Mouse (Mus musculus): ENCODE data around the gene Cacna1b. TPM values are rescaled to one million over a fixed set of nuclear protein-coding genes. Genes with fewer than 3 reads are reported as not detected.

Gene Cacna1b
- polyA plus RNA-seq, 1 experiment from 2014 or later = 0.63 TPM

DNA sequence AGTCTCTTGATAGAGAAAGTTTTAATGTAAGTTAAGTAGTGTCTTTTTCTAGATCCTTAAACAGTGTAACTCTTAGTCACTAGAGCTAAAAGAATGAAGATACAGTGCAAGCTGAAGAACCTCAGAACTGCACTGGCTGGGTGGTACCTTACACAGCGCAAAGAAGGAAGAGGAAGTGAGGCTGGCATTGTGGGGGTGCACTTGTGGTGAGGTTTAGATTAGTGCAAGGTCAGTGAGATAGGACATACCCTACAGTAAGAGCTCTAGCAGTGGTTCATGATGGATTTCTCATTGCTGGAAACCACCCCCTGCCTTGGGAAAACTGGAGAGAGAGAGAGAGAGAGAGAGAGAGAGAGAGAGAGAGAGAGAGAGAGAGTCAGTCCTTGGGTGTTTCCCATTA is 192.0 kb downstream of the Cacna1b start:
- 88% methylated on average over 1 of the region's 1 CpGs for WGBS

DNA sequence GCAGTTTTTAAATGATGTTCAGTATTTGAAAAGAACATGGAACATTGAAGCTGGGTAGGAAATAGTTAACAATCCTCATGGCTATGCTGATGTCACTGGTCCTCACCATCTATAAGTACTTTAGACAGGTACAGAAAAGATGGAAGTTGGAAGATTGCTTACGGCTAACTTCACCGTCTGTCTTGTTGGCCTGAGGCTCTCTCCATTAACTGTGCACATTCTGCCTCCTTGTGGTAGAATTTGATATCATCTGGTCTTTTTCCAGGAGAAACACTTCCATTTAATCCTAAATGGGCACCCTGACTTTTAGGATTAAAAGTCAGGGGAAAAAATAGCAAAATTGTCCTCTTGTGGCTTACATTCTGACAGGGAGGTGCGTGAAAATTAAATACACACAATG is 194.4 kb downstream of the Cacna1b start:
- no peak overlapping the region for H3K4me2 ChIP-seq (ENCODE audit: low read depth, severe bottlenecking)
- H3K27ac ChIP-seq (replicated peaks; ENCODE audit: low read depth, low read length) = no peak overlapping the region
- no peak overlapping the region for H3K4me3 ChIP-seq (ENCODE audit: low read depth, low read length)
- no peaks in the 10 kb centered on the region for H3K4me1 ChIP-seq (ENCODE audit: control insufficient read depth, insufficient read depth, low read length)
- DNase-seq (ENCODE audit: low spot score) (peak; percentile 20), ATAC-seq (ENCODE audit: insufficient number of reproducible peaks, low FRiP score, low TSS enrichment, low read depth) (no peak)
- WGBS = 16% methylated on average over 3 of the region's 3 CpGs
- H3K27me3 ChIP-seq (ENCODE audit: control insufficient read depth, insufficient read depth, low read length) = no peaks in the 10 kb centered on the region
- no peaks in the 10 kb centered on the region for H3K36me3 ChIP-seq (ENCODE audit: control insufficient read depth, insufficient read depth, low read length)
- no peaks in the 10 kb centered on the region for H3K9me3 ChIP-seq (ENCODE audit: control insufficient read depth, low read length)
- no peak overlapping the region for H3K9ac ChIP-seq (ENCODE audit: low read length)

More for the DNA sequence above, 192.0 kb downstream of the Cacna1b start:
- Histone ChIP-seq H3K27ac (replicated peaks; ENCODE audit: low read depth, low read length) (no peak overlapping the region), H3K9me3 (ENCODE audit: control insufficient read depth, low read length) (no peaks in the 10 kb centered on the region), H3K9ac (ENCODE audit: low read length) (no peak overlapping the region), H3K36me3 (ENCODE audit: control insufficient read depth, insufficient read depth, low read length) (no peaks in the 10 kb centered on the region), H3K4me1 (ENCODE audit: control insufficient read depth, insufficient read depth, low read length) (no peaks in the 10 kb centered on the region), H3K4me2 (ENCODE audit: low read depth, severe bottlenecking) (no peak overlapping the region), H3K4me3 (ENCODE audit: low read depth, low read length) (no peak overlapping the region), H3K27me3 (ENCODE audit: control insufficient read depth, insufficient read depth, low read length) (no peaks in the 10 kb centered on the region)
- no peak for DNase-seq (ENCODE audit: low spot score)
- ATAC-seq (ENCODE audit: insufficient number of reproducible peaks, low FRiP score, low TSS enrichment, low read depth) = no peak

DNA sequence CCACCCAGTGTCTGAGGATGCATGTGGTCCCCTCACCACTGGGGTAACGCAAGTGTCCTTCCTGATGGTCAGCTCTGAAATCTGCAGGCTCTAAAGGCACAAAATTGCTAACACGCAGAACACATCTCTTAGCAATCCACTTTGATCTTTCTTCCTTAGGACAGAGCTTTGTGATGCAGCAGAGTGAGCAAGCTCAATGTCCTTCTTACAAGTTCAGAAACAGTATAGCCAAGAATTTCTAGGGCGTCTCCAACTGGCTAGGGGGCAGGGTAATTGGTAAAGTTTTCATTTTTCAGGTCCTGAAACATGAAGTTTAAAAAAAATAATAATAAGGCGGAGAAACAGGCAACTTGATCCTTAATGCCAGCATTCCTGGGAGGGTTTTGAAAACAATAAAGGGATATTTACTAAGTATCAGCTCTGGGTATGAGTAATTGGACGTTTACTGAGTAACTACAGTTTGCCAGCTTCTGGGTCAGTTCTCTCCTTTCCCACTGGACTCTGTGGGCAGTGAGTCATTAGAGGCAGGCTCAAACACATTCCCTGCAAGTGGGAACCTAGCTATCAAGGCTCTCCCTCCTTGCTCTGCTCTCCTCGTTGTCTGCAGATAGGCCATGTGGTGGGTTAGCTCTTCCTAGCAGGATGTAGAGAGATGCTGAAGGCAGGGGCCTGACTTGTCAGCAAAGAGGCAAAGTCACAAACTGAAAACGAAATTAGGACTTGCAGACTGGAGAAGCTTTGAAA is 200.2 kb downstream of the Cacna1b start:
- Histone ChIP-seq H3K4me2 (ENCODE audit: low read depth, severe bottlenecking) (no peak overlapping the region), H3K4me3 (ENCODE audit: low read depth, low read length) (no peak overlapping the region), H3K36me3 (ENCODE audit: control insufficient read depth, insufficient read depth, low read length) (no peaks in the 10 kb centered on the region), H3K9ac (ENCODE audit: low read length) (no peak overlapping the region), H3K9me3 (ENCODE audit: control insufficient read depth, low read length) (no peaks in the 10 kb centered on the region), H3K27ac (replicated peaks; ENCODE audit: low read depth, low read length) (no peak overlapping the region), H3K4me1 (ENCODE audit: control insufficient read depth, insufficient read depth, low read length) (no peaks in the 10 kb centered on the region), H3K27me3 (ENCODE audit: control insufficient read depth, insufficient read depth, low read length) (no peaks in the 10 kb centered on the region)
- WGBS = 71% methylated on average over 7 of the region's 7 CpGs
- ATAC-seq (ENCODE audit: insufficient number of reproducible peaks, low FRiP score, low TSS enrichment, low read depth) = no peak
- peak; percentile 17 for DNase-seq (ENCODE audit: low spot score)

DNA sequence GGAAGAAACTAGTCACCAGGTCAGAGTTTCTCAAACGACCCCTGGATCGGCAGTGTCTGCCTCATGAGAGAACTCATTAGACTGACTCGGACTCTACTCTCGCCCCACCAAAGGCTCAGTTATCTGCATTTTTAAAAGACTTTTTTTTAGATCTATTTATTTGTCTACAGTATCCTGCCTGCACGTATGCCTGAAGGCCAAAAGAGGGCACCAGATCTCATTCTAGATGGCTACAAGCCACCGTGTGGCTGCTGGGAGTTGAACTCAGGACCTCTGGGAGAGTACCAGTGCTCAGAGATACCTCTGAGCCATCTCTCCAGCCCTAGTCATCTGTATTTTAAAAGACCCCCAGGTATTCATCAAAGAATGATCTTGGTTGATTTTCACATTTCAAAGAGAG is 201.0 kb downstream of the Cacna1b start:
- no peak overlapping the region for H3K4me3 ChIP-seq (ENCODE audit: low read depth, low read length)
- DNase-seq (ENCODE audit: low spot score) (no peak), ATAC-seq (ENCODE audit: insufficient number of reproducible peaks, low FRiP score, low TSS enrichment, low read depth) (no peak)
- no peaks in the 10 kb centered on the region for H3K4me1 ChIP-seq (ENCODE audit: control insufficient read depth, insufficient read depth, low read length)
- H3K27ac ChIP-seq (replicated peaks; ENCODE audit: low read depth, low read length) = no peak overlapping the region
- 80% methylated on average over 6 of the region's 6 CpGs for WGBS
- no peaks in the 10 kb centered on the region for H3K9me3 ChIP-seq (ENCODE audit: control insufficient read depth, low read length)
- no peaks in the 10 kb centered on the region for H3K27me3 ChIP-seq (ENCODE audit: control insufficient read depth, insufficient read depth, low read length)
- no peak overlapping the region for H3K4me2 ChIP-seq (ENCODE audit: low read depth, severe bottlenecking)
- no peak overlapping the region for H3K9ac ChIP-seq (ENCODE audit: low read length)
- no peaks in the 10 kb centered on the region for H3K36me3 ChIP-seq (ENCODE audit: control insufficient read depth, insufficient read depth, low read length)

DNA sequence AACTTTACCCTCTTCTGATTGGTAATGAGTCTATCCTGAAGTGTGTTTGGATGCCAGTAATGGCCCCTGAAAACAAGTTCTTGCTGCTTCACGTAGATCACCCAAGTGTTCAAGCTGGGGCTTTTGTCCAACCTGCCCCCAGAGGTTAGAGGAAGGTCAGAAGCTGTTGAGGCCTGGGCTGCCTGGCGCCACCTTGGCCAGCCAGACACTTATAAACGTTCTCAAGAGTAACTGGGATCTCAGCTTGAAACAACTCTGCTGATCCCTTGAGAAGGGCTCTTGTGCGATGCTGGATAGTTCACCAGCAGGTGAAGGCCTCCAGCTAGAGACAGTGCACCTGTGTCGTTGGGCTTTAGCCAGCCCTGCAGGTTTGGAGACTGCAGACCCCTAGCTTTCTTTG is 202.8 kb downstream of the Cacna1b start:
- no peak overlapping the region for H3K4me3 ChIP-seq (ENCODE audit: low read depth, low read length)
- ATAC-seq (ENCODE audit: insufficient number of reproducible peaks, low FRiP score, low TSS enrichment, low read depth) (no peak), DNase-seq (ENCODE audit: low spot score) (no peak)
- H3K27ac ChIP-seq (replicated peaks; ENCODE audit: low read depth, low read length) = no peak overlapping the region
- no peak overlapping the region for H3K9ac ChIP-seq (ENCODE audit: low read length)
- H3K4me1 ChIP-seq (ENCODE audit: control insufficient read depth, insufficient read depth, low read length) = no peaks in the 10 kb centered on the region
- no peak overlapping the region for H3K4me2 ChIP-seq (ENCODE audit: low read depth, severe bottlenecking)
- 66% methylated on average over 5 of the region's 5 CpGs for WGBS
- no peaks in the 10 kb centered on the region for H3K27me3 ChIP-seq (ENCODE audit: control insufficient read depth, insufficient read depth, low read length)
- no peaks in the 10 kb centered on the region for H3K36me3 ChIP-seq (ENCODE audit: control insufficient read depth, insufficient read depth, low read length)
- H3K9me3 ChIP-seq (ENCODE audit: control insufficient read depth, low read length) = no peaks in the 10 kb centered on the region

DNA sequence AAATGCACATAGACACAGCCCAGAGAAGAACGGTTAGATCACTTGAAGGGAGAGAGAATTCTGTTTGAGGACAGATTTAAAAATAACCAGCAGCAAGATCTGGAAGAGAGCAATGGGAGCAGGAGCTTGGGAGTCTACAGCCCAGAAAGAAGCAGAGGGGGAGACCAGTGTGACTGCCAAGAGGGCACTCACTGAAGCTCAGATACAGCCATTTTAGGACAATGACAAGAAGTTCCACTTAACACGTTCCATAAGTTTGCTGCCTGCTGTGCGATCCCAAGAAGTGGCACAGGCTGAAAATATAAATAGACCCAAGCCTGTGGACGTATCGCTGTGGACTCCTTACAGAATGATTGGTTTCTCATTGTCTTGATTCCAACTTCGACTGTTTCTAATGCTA is 206.6 kb downstream of the Cacna1b start:
- DNase-seq (ENCODE audit: low spot score) (no peak), ATAC-seq (ENCODE audit: insufficient number of reproducible peaks, low FRiP score, low TSS enrichment, low read depth) (no peak)
- Histone ChIP-seq H3K36me3 (ENCODE audit: control insufficient read depth, insufficient read depth, low read length) (no peaks in the 10 kb centered on the region), H3K27me3 (ENCODE audit: control insufficient read depth, insufficient read depth, low read length) (no peaks in the 10 kb centered on the region), H3K4me3 (ENCODE audit: low read depth, low read length) (no peak overlapping the region), H3K27ac (replicated peaks; ENCODE audit: low read depth, low read length) (no peak overlapping the region), H3K9me3 (ENCODE audit: control insufficient read depth, low read length) (no peaks in the 10 kb centered on the region), H3K9ac (ENCODE audit: low read length) (no peak overlapping the region), H3K4me2 (ENCODE audit: low read depth, severe bottlenecking) (no peak overlapping the region), H3K4me1 (ENCODE audit: control insufficient read depth, insufficient read depth, low read length) (no peaks in the 10 kb centered on the region)
- WGBS = 87% methylated on average over 6 of the region's 6 CpGs

DNA sequence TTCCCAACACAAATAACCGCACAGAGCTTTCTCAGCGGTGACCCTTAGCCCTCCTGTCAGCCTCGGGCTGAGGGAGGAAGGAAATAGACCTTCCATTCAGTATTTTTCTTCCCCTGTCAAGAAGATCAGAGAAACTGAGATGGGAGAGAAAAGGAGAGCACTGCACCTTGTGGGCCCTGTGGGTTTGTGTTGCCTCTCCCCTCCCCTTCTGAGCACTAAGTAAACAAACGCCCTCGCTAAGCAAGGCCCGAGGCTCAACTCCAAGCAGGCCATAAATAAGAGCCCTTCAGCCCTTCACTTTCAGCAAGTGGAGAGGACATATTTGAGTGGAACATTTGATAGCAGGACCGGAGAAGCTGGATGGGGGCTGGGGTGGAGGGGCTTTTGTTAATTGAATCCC is 209.0 kb downstream of the Cacna1b start:
- no peak overlapping the region for H3K4me3 ChIP-seq (ENCODE audit: low read depth, low read length)
- H3K4me1 ChIP-seq (ENCODE audit: control insufficient read depth, insufficient read depth, low read length) = no peaks in the 10 kb centered on the region
- H3K27me3 ChIP-seq (ENCODE audit: control insufficient read depth, insufficient read depth, low read length) = no peaks in the 10 kb centered on the region
- no peak overlapping the region for H3K4me2 ChIP-seq (ENCODE audit: low read depth, severe bottlenecking)
- no peaks in the 10 kb centered on the region for H3K36me3 ChIP-seq (ENCODE audit: control insufficient read depth, insufficient read depth, low read length)
- H3K27ac ChIP-seq (replicated peaks; ENCODE audit: low read depth, low read length) = no peak overlapping the region
- DNase-seq (ENCODE audit: low spot score) (no peak), ATAC-seq (ENCODE audit: insufficient number of reproducible peaks, low FRiP score, low TSS enrichment, low read depth) (no peak)
- no peaks in the 10 kb centered on the region for H3K9me3 ChIP-seq (ENCODE audit: control insufficient read depth, low read length)
- WGBS = 8% methylated on average over 7 of the region's 7 CpGs
- no peak overlapping the region for H3K9ac ChIP-seq (ENCODE audit: low read length)

All from limb, embryonic 11.5 days (tissue).